Mouse (Mus musculus): Measurements from ENCODE around the gene Cir1. TPM values are rescaled to one million over a fixed set of nuclear protein-coding genes. Genes with fewer than 3 reads are reported as not detected.

Cir1 gene
- polyA plus RNA-seq, 1 experiment from 2014 or later, result 20.6 TPM

GRCm38 (mm10) chr2:73298154-73298553 lies 14.3 kb downstream of the Cir1 start:
- no peak for ATAC-seq
- Histone ChIP-seq H3K4me3 (replicated peaks) (no peak overlapping the region), H3K36me3 (0 out of 2 replicates have a peak, but pooled peaks cover 4% of the 10 kb centered on the region), H3K4me1 (replicated peaks) (no peaks in the 10 kb centered on the region), H3K4me2 (replicated peaks) (no peak overlapping the region), H3K27ac (no peak overlapping the region), H3K9me3 (no peaks in the 10 kb centered on the region), H3K9ac (no peak overlapping the region), H3K27me3 (replicated peaks) (no peaks in the 10 kb centered on the region)
- WGBS, result 88% methylated on average over 7 of the region's 7 CpGs

DNA sequence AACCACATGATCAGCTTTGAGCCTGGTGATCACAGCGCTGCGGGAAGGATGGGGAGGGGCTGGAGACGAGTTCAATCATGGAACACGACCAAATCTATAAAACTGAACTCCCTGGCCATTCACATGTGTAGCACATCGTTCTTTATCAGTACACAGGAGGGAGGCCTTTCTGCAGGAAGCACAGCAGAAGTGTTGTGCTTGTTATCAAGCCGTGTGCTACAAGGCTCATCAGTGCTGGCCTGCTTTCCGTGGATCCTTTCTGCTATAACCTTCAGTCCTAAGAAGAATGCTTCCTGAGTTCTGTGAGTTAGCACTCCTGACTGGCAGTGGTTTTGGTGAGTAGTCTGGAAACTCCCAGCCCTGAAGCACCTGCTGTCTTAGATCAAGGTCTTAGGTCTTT lies 17.5 kb downstream of the Cir1 start:
- WGBS, result 78% methylated on average over 7 of the region's 7 CpGs
- Histone ChIP-seq H3K4me1 (replicated peaks) (no peaks in the 10 kb centered on the region), H3K36me3 (no peaks in the 10 kb centered on the region), H3K4me2 (replicated peaks) (no peak overlapping the region), H3K27me3 (replicated peaks) (no peaks in the 10 kb centered on the region), H3K9me3 (no peaks in the 10 kb centered on the region), H3K4me3 (replicated peaks) (no peak overlapping the region), H3K9ac (no peak overlapping the region), H3K27ac (no peak overlapping the region)
- ATAC-seq, result no peak

DNA sequence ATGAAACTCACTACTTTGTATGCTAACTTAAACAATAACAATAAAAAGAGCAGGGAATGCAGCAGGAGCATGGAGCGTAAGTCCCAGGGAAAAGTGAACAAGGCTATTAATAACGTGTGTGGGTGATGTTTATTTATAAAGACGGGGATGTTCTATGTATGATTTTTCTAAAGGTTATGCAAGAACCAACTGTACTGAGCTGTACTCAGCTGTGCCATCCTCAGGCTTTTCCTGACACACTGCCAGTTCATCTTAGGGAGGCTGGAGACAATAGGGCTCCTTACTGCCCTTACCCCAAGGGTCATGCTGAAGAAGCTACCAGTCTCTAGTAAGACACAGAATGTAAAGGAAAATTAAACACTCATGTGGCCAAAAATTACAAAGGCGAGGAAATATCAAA lies 21.4 kb downstream of the Cir1 start:
- ATAC-seq, result no peak
- WGBS, result 80% methylated on average over 4 of the region's 4 CpGs
- H3K27me3 ChIP-seq (replicated peaks), result no peaks in the 10 kb centered on the region
- no peaks in the 10 kb centered on the region for H3K36me3 ChIP-seq
- H3K9ac ChIP-seq, result no peak overlapping the region
- H3K4me2 ChIP-seq (replicated peaks), result no peak overlapping the region
- H3K9me3 ChIP-seq, result no peaks in the 10 kb centered on the region
- no peaks in the 10 kb centered on the region for H3K4me1 ChIP-seq (replicated peaks)
- H3K4me3 ChIP-seq (replicated peaks), result no peak overlapping the region
- no peak overlapping the region for H3K27ac ChIP-seq

DNA sequence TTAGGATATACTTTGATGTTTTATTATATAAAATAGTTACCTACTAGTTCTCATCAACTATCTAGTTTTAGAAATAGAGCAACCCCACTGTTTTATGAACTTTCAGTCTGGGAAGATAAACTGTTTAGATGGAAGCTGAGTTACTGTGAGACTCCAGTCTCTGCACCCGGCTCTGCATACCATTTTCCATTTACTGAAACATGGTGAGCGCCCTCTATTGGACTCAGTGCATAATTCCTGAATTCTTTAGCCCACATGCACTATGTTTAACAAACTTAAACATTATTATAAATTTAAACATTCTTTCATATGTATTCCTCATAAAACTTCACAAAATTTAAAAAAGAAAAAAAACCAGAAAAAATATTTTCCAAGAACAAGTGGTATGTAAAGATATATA lies 26.9 kb downstream of the Cir1 start:
- Histone ChIP-seq H3K4me1 (replicated peaks) (peaks cover 1% of the 10 kb centered on the region; the same call in 1 of the 2 replicates), H3K36me3 (no peaks in the 10 kb centered on the region), H3K4me2 (replicated peaks) (no peak overlapping the region), H3K9me3 (no peaks in the 10 kb centered on the region), H3K4me3 (replicated peaks) (no peak overlapping the region), H3K27ac (no peak overlapping the region), H3K9ac (no peak overlapping the region), H3K27me3 (replicated peaks) (peaks cover 15% of the 10 kb centered on the region)
- WGBS, result 6% methylated on average over 2 of the region's 2 CpGs
- no peak for ATAC-seq

DNA sequence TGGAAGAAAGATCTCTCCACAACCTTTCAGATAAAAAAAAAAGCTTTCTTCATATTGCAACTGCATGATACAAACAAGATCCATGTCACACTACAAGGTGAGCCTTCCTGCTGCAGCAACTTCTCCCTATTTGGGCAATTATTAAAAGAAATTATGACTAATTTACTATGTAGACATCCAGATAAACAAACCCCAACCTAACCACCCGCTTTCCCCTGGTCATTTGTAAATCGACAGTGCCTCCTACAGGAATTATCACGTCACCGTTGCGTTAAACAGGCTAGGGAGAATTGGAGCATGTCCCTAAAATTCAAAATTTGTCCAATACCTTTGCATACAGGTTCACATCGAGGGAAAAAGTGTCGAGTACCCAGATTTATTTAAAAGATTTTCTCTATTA lies 30.8 kb downstream of the Cir1 start:
- 22% methylated on average over 7 of the region's 7 CpGs for WGBS
- Histone ChIP-seq H3K4me3 (replicated peaks) (no peak overlapping the region), H3K27me3 (replicated peaks) (peaks cover 44% of the 10 kb centered on the region)

GRCm38 (mm10) chr2:73281048-73281661 lies 31.3 kb downstream of the Cir1 start:
- H3K36me3 ChIP-seq, result no peaks in the 10 kb centered on the region
- no peak overlapping the region for H3K27ac ChIP-seq
- 17% methylated on average over 22 of the region's 22 CpGs for WGBS
- H3K4me1 ChIP-seq (replicated peaks), result peaks cover 15% of the 10 kb centered on the region; the same call in 1 of the 2 replicates
- H3K9me3 ChIP-seq, result no peaks in the 10 kb centered on the region
- no peak overlapping the region for H3K4me3 ChIP-seq (replicated peaks)
- H3K4me2 ChIP-seq (replicated peaks), result no peak overlapping the region
- peaks cover 48% of the 10 kb centered on the region for H3K27me3 ChIP-seq (replicated peaks)
- no peak overlapping the region for H3K9ac ChIP-seq
- no peak for ATAC-seq

More for the DNA sequence above, 30.8 kb downstream of the Cir1 start:
- Histone ChIP-seq H3K4me2 (replicated peaks) (no peak overlapping the region), H3K9me3 (no peaks in the 10 kb centered on the region), H3K4me1 (replicated peaks) (peaks cover 15% of the 10 kb centered on the region; the same call in 1 of the 2 replicates), H3K36me3 (no peaks in the 10 kb centered on the region), H3K27ac (no peak overlapping the region), H3K9ac (no peak overlapping the region)
- no peak for ATAC-seq

GRCm38 (mm10) chr2:73280356-73281047 lies 32.0 kb downstream of the Cir1 start:
- Histone ChIP-seq H3K4me3 (replicated peaks) (no peak overlapping the region; the same call in 1 of the 2 replicates), H3K4me1 (replicated peaks) (peaks cover 15% of the 10 kb centered on the region; the same call in 1 of the 2 replicates), H3K9me3 (no peaks in the 10 kb centered on the region), H3K36me3 (no peaks in the 10 kb centered on the region), H3K9ac (no peak overlapping the region), H3K27me3 (replicated peaks) (peaks cover 51% of the 10 kb centered on the region), H3K4me2 (replicated peaks) (peak overlapping the region; percentile 37), H3K27ac (no peak overlapping the region)
- ATAC-seq, result no peak
- 6% methylated on average over 33 of the region's 33 CpGs for WGBS

DNA sequence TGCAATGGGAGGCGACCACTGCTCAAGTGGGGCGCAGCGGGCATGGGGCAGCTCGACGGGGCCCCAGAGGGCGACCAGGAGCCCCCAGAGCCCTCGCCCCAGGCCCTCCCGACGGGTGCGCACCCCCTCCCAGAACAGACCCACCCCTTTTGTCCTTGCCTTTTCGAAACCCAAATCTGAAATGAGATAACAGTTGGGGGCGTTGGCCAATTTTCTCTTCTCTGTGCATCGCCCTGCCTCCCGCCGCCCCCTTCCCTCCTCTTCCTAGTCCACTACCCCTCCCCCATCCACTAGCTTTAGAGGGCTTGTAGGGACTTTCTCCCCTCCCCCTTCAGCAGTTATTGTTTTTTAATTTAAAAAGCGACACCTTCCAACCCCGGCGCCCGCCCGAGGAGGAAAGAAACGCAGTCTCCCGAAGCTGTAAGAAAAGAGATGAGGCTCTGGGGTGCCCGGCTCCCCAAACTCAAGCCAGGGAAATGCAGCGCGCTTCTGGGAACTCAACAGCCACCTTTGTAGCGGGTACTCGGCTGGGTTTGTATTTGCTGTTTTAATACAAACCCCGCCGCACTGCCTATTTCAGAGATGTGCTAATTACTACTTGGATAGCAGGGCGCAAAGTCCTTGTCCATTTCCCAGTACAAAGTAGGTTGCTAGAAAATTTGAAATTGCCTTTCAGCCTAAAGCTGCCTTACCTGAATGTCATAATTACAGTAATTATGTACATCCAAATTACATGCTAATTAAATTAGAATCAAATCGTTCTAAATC lies 33.0 kb downstream of the Cir1 start:
- ATAC-seq, result no peak
- Histone ChIP-seq H3K27ac (no peak overlapping the region), H3K9ac (no peak overlapping the region), H3K4me2 (replicated peaks) (peak overlapping the region; percentile 31; the same call in 1 of the 2 replicates), H3K9me3 (no peaks in the 10 kb centered on the region), H3K36me3 (no peaks in the 10 kb centered on the region), H3K4me3 (replicated peaks) (no peak overlapping the region), H3K4me1 (replicated peaks) (peaks cover 17% of the 10 kb centered on the region), H3K27me3 (replicated peaks) (peaks cover 55% of the 10 kb centered on the region)
- 2% methylated on average over 31 of the region's 31 CpGs for WGBS

- H3K36me3 ChIP-seq, result no peaks in the 10 kb centered on the region
- peak; percentile 43; the same call in 1 of the 2 replicates for ATAC-seq
- H3K27me3 ChIP-seq (replicated peaks), result peaks cover 61% of the 10 kb centered on the region
- no peak overlapping the region for H3K27ac ChIP-seq
- WGBS, result 2% methylated on average over 17 of the region's 17 CpGs
- H3K4me2 ChIP-seq (replicated peaks), result peak overlapping the region; percentile 31
- H3K9me3 ChIP-seq, result no peaks in the 10 kb centered on the region
- peaks cover 23% of the 10 kb centered on the region for H3K4me1 ChIP-seq (replicated peaks)
- no peak overlapping the region for H3K9ac ChIP-seq
- no peak overlapping the region; the same call in 1 of the 2 replicates for H3K4me3 ChIP-seq (replicated peaks)
Observed at GRCm38 (mm10) chr2:73278869-73279268, 33.6 kb downstream of the Cir1 start.

- no peak overlapping the region for H3K27ac ChIP-seq
- H3K27me3 ChIP-seq (replicated peaks), result peaks cover 66% of the 10 kb centered on the region
Observed at GRCm38 (mm10) chr2:73278131-73278854, 34.2 kb downstream of the Cir1 start.

DNA sequence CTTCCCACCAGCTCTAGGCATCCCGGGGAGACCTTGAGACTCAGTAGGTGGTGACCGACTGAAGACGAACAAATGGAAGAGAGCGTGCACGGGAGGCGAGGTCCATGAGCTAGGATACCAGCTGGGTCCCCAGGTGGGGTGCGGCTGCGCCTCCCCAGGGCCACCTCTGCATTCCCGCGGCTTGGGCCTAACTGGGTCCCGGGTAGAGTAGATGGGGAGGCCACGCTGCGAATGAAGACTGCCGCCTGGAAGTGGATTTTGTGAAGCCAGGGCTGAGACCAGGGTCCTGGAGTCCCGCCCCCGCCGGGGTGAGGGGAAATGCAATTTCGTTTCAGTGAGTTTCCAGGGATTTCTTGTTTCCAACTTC lies 34.8 kb downstream of the Cir1 start:
- H3K4me3 ChIP-seq (replicated peaks), result no peak overlapping the region; the same call in 1 of the 2 replicates
- no peak for ATAC-seq
- no peaks in the 10 kb centered on the region for H3K36me3 ChIP-seq
- H3K27ac ChIP-seq, result no peak overlapping the region
- H3K27me3 ChIP-seq (replicated peaks), result peaks cover 72% of the 10 kb centered on the region
- no peak overlapping the region for H3K9ac ChIP-seq
- H3K9me3 ChIP-seq, result no peaks in the 10 kb centered on the region
- 4% methylated on average over 18 of the region's 18 CpGs for WGBS
- H3K4me1 ChIP-seq (replicated peaks), result peaks cover 35% of the 10 kb centered on the region
- no peak overlapping the region for H3K4me2 ChIP-seq (replicated peaks)

More at GRCm38 (mm10) chr2:73278131-73278854, 34.2 kb downstream of the Cir1 start:
- Histone ChIP-seq H3K9ac (no peak overlapping the region), H3K4me3 (replicated peaks) (no peak overlapping the region; the same call in 1 of the 2 replicates), H3K9me3 (no peaks in the 10 kb centered on the region), H3K4me2 (replicated peaks) (peak overlapping the region; percentile 31), H3K4me1 (replicated peaks) (peaks cover 29% of the 10 kb centered on the region), H3K36me3 (no peaks in the 10 kb centered on the region)
- peak; percentile 82 for ATAC-seq
- WGBS, result 3% methylated on average over 20 of the region's 20 CpGs

All from intestine, embryonic 15.5 days (tissue).